Mouse (Mus musculus): Measurements from ENCODE around the gene Mthfd1.
A peak's percentile ranks its signal among the peaks of the same experiment; 100 is the strongest.

Gene Mthfd1

GRCm38 (mm10) chr12:76300367-76300766 is 45.3 kb downstream of the Mthfd1 start:
- DNase-seq (ENCODE audit: low spot score in 2 of 2), result no peak

- no peak for DNase-seq (ENCODE audit: low spot score in 2 of 2)
Observed at GRCm38 (mm10) chr12:76303474-76303873, 48.4 kb downstream of the Mthfd1 start.

GRCm38 (mm10) chr12:76304199-76304598 is 49.1 kb downstream of the Mthfd1 start:
- DNase-seq (ENCODE audit: low spot score in 2 of 2), result no peak

DNA sequence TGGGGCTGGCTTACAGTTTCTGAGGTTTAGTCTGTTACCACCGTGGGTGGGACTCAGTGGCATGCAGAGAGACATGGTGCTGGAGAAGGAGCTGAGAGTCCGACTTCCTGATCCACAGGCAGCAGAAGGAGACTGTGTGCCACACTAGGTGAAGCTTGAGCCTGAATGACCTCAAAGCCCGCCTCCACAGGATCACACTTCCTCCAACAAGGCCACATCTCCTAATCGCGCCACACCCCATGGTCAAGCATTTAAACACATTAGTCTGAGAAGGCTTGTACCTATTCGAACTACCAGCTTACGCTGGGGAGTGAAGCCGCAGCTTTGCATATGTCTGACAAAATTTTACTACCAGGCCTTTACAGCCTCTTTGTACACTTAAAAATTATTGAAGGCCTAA is 50.0 kb downstream of the Mthfd1 start:
- DNase-seq (ENCODE audit: low spot score in 2 of 2), result no peak

GRCm38 (mm10) chr12:76306852-76307561 is 51.9 kb downstream of the Mthfd1 start:
- DNase-seq (ENCODE audit: low spot score in 2 of 2), result no peak

GRCm38 (mm10) chr12:76307964-76308363 is 52.9 kb downstream of the Mthfd1 start:
- DNase-seq (ENCODE audit: low spot score in 2 of 2), result no peak

DNA sequence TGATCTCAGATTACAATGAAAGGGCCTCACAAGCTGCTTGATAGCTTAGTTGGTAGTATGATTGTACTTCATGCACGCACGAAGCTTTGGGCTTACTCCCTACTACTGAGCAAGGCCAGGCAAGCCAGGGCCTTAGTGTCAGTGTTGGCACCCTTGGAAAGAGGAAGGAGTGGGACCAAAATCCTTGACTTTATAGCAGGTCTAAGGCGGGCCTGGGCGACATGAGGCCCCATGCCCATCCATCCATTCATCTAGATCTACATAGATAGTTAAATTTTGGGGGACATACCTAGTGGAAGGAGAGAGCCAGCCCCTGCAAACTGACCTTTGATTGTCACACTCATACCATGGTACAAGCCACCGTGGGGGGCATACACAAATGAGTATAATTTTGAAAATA is 53.3 kb downstream of the Mthfd1 start:
- DNase-seq (ENCODE audit: low spot score in 2 of 2), result no peak

DNA sequence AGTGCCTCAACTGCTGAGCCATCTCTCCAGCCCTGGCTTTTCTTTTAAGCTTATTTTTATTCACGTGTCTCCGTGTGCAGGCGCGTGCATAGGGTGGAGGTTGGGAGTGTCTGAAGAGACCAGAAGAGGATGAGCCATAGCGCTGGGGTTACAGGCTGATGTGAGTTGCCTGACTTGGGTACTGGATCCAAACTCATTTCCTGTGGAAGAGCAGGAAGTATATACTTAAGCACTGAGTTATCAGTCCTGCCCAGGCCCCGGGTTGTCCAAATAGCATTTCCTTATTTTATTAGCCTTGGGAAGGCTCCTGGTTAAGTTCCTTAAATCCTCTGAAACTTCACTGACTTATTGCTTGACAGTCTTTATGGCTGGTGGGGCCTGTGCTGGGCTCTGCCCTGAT is 54.9 kb downstream of the Mthfd1 start:
- DNase-seq (ENCODE audit: low spot score in 2 of 2), result no peak

GRCm38 (mm10) chr12:76310633-76311032 is 55.5 kb downstream of the Mthfd1 start:
- DNase-seq (ENCODE audit: low spot score in 2 of 2), result no peak

GRCm38 (mm10) chr12:76311227-76311626 is 56.1 kb downstream of the Mthfd1 start:
- DNase-seq (ENCODE audit: low spot score in 2 of 2), result no peak

GRCm38 (mm10) chr12:76311951-76312350 is 56.9 kb downstream of the Mthfd1 start:
- DNase-seq (ENCODE audit: low spot score in 2 of 2), result no peak

DNA sequence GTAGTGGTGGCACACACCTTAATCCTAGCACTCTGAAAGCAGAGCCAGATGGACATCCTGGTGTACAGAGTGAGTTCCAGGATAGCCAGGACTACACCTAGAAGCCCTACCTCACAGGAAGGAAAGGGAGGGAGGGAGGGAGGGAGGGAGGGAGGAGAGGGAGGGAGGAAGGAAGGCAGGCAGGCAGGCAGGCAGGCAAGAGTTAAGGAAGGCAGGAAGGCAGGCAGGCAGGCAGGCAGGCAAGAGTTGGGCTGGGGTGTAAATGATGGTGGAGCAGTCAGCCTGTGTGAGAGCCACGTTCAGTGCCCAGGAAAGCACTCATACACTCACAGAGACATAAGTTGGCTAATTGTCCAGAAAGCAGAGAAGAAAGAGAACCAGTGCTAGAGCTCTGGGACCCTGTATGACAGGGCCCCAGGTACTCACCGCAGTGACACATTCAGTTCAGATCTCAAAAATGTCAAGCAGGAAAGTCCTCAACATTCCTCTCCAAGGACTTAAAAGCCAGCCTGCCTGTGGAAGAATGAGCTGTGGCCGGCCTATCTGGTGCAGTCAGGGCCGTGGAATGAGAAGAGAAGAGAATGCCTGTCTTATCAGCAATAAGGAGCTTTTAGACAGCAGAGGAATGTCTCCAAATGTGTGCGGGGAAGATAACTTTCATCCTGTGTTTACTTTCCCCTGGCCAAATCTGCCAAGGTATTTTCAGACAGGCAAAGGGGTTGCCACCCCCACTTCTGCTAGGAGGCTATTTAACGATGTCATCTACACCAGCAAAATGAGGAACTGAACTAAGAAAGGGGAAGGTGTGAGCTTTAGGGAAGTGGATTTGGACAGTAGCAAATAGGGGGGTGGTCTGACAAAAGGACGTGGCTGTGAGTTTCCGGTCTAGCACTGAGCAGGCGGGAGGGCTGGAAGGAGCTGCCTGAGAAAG is 63.4 kb downstream of the Mthfd1 start:
- no peak for DNase-seq (ENCODE audit: low spot score in 2 of 2)

DNA sequence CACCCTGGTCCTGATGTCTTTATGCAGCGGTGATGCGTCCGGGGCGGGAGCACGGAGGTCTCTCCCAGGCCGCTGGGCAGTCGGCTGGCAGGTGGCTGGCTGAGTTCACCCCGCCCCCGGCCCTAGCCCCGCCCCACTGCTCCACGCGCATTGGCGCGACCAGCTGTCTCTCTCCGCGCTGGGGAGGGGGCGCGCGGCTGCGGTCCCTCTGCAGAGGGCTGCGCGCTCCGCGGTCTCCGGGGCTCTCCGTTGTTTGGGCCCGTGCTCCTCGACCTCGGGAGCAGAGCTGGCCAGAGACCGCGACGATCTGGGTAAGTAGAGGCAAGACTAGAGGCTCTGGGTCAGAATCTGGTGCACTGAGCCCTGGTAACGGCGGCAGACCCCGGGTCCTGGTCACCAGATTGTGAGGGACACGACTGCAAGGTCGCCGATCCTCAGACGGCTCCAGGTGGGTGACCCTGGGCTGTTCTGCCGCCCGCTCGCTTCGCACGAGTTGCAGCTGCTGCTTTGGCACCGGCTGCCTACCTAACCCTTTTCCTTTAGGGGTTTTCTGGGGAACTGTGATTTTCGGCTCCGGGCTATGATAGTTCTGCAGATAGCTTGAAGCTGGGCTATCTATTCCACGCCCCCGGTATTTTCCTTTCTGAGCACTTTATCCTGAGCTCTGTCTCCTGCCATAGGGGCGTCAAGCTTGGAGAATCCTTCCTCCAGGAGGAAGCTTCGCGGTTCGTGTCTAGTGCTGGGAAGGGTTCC is 69.8 kb downstream of the Mthfd1 start, which contains the start of gene Akap5:
Akap5 (plus strand) TSS at position 213 of the 753 bp plus-strand sequence.
- peak; percentile 53 to 61 for DNase-seq (ENCODE audit: low spot score in 2 of 2)

DNA sequence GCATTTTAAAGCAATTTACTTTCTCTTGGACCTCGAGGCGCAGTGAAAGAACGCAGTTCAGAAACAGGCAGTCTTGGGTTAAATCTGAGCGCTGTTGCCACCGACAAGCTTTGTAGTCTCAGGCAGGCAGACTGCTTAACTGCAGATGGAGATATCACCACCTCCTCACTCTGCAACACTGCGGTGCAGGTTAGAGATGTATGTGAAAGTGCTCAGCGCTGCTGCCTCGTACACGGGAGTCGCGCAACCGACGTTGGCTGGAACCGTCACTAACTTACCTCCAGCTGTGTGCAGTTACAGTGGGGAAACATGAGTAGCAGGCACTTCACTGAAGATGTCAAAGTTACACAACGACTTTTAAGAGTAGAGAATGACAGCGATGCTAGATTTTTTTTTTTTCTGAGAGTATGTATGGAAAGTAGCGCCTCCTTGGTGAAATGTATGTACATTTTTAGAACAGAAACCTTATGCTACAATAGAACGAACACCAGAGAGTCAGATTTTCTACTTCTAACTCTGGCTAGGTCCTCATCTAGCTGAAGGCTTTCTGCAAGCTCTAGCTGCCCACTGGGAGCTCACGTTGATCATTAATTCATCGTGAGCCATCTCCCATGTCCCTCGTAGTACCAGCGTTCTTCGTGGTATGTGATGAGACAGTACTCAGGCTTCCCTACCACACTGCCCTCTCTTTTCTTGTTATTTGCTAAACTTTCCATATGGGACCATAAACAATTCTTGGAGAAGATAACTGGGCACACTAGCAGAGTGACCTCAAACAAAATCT is 71.5 kb downstream of the Mthfd1 start:
- peak; percentile 42 to 44 for DNase-seq (ENCODE audit: low spot score in 2 of 2)

DNA sequence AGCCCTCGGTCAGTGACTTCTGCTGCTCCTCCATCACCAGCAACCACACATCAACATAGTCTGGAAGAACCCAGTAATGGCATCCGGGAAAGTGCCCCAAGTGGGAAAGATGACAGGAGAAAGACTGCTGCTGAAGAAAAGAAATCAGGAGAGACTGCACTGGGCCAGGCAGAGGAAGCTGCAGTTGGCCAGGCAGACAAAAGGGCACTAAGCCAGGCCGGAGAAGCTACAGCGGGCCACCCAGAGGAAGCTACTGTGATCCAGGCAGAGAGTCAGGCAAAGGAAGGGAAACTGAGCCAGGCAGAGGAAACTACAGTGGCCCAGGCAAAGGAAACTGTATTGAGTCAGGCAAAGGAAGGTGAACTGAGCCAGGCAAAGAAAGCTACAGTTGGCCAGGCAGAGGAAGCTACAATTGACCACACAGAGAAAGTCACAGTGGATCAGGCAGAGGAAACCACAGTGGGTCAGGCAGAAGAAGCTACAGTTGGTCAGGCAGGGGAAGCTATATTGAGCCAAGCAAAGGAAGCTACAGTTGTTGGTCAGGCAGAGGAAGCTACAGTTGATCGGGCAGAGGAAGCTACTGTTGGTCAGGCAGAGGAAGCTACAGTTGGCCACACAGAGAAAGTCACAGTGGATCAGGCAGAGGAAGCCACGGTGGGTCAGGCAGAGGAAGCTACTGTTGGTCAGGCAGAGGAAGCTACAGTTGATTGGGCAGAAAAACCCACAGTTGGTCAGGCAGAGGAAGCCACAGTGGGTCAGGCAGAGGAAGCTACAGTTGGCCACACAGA is 73.7 kb downstream of the Mthfd1 start:
- DNase-seq (ENCODE audit: low spot score in 2 of 2), result no peak

DNA sequence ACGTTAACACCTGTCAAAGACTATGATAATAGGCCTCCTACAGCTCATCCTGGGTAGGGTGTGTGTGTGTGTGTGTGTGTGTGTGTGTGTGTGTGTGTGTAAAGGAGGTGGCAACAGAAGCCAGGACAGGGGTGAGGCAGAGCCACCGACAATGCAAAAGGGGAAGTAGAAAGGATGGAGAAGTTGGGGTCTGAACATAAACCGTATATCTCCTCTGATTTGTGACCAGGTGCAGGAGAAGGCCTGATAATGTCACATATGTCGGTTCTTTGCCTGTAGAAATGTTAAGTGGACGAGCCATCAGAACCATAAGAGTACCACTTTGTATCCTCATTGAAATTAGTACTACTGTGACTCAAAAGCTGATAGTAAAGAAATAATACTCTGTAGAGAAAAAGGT is 78.6 kb downstream of the Mthfd1 start:
- DNase-seq (ENCODE audit: low spot score in 2 of 2), result no peak

DNA sequence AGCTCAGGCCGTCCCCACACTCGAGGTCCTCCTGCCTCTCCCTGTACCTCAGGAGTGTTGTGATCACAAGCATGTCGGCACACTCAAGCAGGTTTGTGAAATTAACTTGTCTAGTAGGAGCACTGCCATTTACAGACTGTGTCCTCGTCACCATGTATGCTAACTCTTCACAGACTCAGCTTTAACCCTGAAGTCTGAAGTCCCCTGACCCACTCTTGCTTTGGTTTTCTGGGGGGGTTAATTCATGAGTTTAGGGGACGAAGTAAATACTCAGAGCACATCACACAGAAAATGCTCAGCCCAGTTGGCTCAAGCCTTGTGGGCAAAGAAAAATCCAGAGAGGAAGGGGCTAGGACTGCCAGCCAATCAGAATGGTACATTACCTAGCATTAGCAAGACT is 80.5 kb downstream of the Mthfd1 start:
- no peak for DNase-seq (ENCODE audit: low spot score in 2 of 2)

DNA sequence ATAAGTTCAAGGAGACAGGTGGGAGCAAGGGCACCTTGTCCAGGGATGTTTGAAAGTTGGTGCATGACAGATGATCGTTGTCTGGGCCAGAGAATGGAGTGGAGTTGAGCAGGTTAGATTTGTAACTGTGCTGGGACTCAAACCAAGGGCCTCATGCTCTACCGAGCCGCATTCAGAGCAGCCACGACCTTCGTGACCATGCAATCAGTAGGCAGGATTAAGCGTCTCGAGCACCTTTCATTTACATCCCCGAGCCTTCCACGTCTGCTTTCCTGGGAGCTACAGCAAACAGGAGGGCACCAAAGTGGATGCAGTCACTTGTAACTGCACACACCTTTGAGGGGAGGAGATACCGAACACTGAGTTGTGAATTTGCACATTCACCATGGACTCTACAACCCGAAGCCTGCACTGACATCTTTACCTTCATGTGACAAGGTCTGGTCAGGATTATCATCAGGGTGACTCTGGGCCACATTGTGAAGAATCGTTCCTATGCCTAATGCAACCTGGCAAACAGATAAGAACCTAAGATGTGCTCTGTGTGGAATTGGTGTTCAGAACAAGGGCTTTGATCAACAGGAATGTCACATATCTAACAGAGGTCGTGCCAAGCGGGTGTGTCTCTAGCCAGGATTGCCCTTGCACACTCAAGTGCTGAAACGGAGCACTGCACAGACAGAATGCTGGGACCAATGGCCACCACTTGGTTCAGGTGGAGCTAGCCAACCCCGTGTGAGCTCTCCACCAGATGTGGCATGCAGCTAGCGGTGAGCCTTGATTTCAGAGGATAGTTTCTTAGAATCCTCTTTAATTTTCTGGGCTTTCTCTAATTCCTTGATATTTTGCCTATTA is 81.2 kb downstream of the Mthfd1 start:
- no peak for DNase-seq (ENCODE audit: low spot score in 2 of 2)

- peak in 1 of 2 experiments; percentile 49 for DNase-seq (ENCODE audit: low spot score in 2 of 2)
Observed at GRCm38 (mm10) chr12:76341080-76341479, 86.0 kb downstream of the Mthfd1 start.
